Mouse (Mus musculus) testis, adult 2 months (tissue): Measurements from ENCODE around the gene Slc13a4.

ENCODE experiments used
- CTCF ChIP-seq: fragments of 200-500 bp; IDR thresholded peaks from 2 replicates; pipeline ENCODE4 v1.5.1; 2012; ENCODE audit warnings: low read depth, mild to moderate bottlenecking, inconsistent platforms, low read length, moderate library complexity; ENCODE audit not compliant: control insufficient read depth, insufficient read depth, insufficient replicate concordance
- POLR2A ChIP-seq: fragments of 200-500 bp; IDR thresholded peaks from 2 replicates; pipeline ENCODE4 v1.6.1; 2012; ENCODE audit warnings: low read depth, mild to moderate bottlenecking, inconsistent platforms, low read length, moderate library complexity; ENCODE audit not compliant: control insufficient read depth

GRCm38 (mm10) chr6:35352867-35353266, 44.9 kb upstream of the Slc13a4 start:
- TF ChIP-seq CTCF, result no peak
- TF ChIP-seq POLR2A, result no peak
